Mouse (Mus musculus) WW6 (cell line): ENCODE results near the gene Capn1.

Source experiments
- DNase-seq: peaks from one replicate; pipeline ENCODE4 v3.0.0-alpha.2; 2013; ENCODE audit warnings: low read depth, low spot score

The Capn1 gene

DNA sequence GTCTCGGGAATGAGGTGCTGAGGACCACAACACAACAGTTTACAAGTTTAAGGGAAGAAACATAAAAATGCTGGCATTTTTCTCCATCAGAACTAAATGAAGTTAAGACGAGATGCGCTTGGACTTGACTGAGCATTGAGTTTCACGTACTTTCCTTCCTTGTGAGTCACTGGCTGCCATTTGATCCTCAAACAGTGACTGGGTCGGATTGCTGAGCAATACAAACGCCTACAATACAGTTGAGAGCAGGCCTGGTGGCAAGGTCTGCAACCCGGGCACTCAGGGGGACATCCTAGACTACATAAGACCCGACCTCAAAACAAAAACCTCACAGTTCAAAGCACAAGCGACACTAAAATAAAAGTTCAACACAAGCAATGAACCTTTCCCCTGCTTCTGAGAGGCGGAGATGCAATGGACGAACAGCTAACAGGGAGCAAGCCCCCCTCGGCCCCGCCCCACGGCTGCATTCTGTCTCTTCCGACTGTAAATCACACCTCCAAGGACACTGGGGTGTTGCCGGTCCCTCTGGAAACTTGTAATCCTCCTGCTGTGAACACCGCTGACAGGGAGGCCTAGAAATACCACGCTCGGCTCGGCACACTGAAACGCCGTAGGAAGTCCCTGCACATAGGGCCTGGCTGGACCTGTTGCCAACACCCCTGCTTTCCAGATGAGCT, 61.5 kb downstream of the Capn1 start:
- no peak for DNase-seq

GRCm38 (mm10) chr19:5953201-5953770, 62.4 kb downstream of the Capn1 start:
- no peak for DNase-seq

DNA sequence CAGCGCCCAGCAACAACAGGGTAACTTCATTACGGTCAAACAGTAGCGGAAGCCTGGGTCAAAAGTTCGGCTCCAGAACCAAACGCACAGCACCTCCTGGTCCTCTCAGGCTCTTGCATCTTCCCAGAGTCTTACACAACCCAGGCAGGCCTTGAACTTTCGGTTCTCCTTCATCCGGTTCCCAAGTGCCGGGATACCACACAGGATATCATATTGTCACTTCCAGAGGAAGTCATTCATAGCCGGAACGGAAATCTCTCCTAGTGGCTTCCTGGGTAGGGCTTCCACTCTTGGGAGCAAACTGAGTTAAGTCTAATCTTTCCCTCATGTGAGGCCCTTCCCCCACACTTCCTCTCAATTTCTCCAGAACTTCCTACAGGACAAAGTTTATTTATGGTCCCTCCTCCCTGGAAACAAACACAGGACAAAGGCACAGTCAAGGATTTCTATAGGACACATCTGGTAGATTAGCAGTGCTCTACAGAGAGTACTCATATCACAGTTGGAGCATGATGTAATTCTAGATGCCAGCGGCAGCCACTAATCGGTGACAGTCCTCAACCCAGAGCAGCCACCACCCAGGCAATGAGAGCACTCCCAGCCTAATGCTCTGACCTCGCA, 63.5 kb downstream of the Capn1 start:
- no peak for DNase-seq

DNA sequence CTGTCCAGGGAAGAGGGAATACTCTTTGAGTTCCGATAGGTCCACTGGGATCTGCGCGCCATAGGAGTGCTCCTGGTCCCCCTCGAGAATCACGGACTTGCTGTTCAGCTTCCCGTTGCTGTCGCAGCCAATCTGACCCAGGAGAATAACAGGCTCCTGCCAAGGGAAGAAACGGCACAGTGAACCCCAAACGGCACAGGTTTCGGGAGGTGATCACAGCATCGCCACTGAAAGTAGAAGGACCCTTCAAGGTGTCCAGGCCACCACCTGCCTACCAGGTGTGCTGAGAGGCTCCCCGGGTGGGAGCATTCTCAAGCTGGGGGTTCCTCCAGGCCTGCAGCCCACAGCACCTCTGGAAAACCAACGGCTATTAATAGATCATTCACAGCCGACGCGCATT, 64.1 kb downstream of the Capn1 start:
- DNase-seq = no peak

- DNase-seq = no peak
These were observed 65.5 kb downstream of the Capn1 start for GRCm38 (mm10) chr19:5950218-5950617.

- no peak for DNase-seq
These were observed 69.8 kb downstream of the Capn1 start for GRCm38 (mm10) chr19:5945891-5946290.

DNA sequence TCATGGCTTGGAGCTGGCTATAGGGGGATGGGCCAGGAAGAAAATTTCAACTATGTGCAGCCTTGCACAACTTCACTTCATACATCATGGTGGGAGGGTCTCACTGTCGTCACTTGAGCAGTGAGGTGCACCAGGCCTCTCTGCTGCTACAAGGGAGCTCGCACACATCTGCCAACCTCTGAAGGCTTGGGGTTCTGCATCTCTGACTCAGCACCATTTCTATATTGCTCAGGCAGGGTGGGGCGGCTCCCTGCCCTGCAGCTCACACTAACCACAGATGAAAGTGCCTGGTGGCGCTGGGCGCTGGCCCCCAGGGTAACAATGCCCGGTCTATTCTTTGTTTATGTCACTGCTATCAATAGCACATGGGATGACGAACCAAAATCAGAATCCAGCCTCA, 70.7 kb downstream of the Capn1 start:
- DNase-seq = no peak

DNA sequence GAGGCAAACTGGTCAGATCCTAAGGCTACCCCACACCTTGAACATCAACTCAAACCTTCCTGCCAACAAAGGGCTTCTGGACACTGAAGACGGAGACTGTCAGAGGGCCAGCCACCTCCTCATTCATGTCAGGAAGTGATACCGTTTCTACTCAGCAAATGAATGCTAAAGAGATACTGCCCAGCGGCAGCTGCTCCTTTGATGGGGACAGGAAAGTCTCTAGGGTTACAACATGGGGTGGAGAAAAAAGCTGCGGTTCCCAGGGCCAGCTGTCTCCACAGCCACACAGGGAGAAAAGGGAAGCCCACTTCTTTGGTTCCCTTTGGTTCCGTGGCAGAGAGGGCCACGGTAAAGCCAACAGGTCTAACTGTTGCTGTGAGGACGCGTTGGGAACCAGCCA, 71.6 kb downstream of the Capn1 start:
- no peak for DNase-seq

DNA sequence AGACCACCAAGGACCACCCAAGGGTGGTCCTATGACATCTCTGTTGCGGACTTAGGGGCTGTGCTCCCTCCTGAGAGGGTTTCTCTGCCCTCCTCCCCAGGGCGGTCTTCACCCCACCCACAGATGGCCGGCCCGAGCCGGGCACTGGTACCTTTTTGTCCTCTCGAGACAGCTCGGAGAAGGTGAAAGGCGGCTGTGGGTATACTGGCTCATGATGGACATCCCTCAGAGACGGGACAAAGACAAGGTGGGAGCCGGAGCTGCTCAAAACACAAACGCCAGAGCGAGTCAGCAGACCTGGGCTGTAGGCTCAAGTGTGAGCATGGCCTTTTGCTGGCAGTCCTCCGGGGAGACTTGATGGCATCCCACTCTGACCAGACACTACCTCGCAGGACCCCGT, 72.3 kb downstream of the Capn1 start:
- DNase-seq = no peak

- no peak for DNase-seq
These were observed 73.1 kb downstream of the Capn1 start for GRCm38 (mm10) chr19:5942581-5942980.

- no peak for DNase-seq
These were observed 75.0 kb downstream of the Capn1 start for GRCm38 (mm10) chr19:5940656-5941055.

- no peak for DNase-seq
These were observed 75.5 kb downstream of the Capn1 start for GRCm38 (mm10) chr19:5940173-5940572.

DNA sequence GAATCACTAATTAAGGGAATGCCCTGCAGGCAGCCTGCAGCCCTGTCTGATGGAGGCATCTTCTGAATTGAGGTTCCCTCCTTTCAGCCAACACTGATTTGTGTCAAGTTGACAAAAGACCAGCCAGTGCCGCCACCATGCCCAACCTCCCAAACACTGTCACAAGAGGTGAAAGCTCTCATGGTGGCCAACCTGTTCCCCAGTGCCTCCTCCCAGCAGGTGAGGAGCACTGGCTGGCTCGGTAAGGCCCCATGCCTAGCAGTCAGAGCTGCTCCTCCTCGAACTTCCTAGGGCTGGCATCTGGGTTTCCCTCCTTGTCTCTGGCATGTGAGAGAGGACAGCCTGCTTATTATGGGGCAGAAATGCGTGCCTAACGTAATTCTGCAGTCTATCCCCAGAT, 76.0 kb downstream of the Capn1 start:
- DNase-seq = no peak
